Mouse (Mus musculus) left cerebral cortex, postnatal 4 days (tissue): Measurements from ENCODE around the gene Olfr875. TPM values are rescaled to one million over a fixed set of nuclear protein-coding genes. Genes with fewer than 3 reads are reported as not detected.
"Not testable (repeated sequence)": the region's sequence is repeated elsewhere in the genome, so short reads cannot be mapped to it uniquely, and the experiment has no call there.

Source experiments
- DNase-seq: peaks from one replicate; pipeline ENCODE4 v3.0.0-alpha.2; 2022
- intact Hi-C: fragments of 180-260 bp; cut with DNase I; formaldehyde crosslinking; loops from one replicate; pipeline ENCODE4 v1.15.1; 2025
- total RNA-seq, 2 experiments: library from RNA; stranded (reverse); gene quantifications; 2 replicates each; pipeline ENCODE4 v1.2.3; 2021

The Olfr875 gene
- not detected for total RNA-seq

- DNase-seq = no peak
- intact Hi-C loops = no loop called here
These were observed at the start of gene Olfr875 for GRCm38 (mm10) chr9:37771759-37772158. Gene Olfr875 (plus strand): TSS chr9:37771857.

- intact Hi-C loops = no loop called here
- no peak for DNase-seq
These were observed 37.3 kb upstream of the Olfr875 start for GRCm38 (mm10) chr9:37734310-37734709.

DNA sequence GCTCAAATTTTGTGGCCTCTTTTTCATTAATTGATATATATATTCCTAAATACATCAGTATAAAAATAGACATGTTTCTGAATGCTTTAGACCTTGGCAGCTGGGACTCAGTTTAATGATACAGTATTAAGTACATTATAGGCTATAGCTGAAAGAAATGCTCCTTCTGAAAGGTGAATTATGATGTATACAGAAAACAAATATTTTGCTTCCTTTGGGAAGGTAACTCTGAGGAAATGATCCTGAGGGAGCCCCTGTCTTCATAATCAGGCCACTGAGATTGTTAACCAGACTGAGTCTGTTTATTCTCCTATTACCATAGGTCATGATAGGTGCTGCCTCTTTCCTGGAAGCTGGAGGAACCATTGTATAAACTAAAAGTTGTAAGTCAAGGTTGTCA is 26.9 kb upstream of the Olfr875 start, which contains the start of gene Olfr874:
TSS of gene Olfr874 (plus strand) at position 301 of the 400 bp plus-strand sequence.
- intact Hi-C loops = no loop called here
- no peak for DNase-seq

GRCm38 (mm10) chr9:37750319-37751075 is 21.2 kb upstream of the Olfr875 start:
- no peak for DNase-seq

DNA sequence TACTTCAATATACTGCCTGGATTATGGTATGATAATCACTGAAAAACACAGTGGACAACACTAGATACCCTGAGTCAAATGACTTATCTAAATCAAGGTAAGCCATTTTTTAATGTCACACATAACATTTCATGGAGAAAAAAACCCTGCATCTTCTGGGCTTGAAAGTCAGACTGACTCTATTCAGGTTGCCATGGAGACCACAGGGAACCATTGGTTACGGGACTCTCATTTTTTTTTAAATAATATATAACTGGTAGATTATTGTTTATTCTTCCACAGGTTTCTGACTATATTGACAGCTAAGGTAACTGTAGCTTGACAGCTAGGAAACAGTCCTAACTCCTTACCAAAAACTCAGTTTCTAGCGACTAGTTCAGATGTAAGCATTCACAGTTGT is 20.2 kb upstream of the Olfr875 start:
- intact Hi-C loops = no loop called here
- no peak for DNase-seq

More at GRCm38 (mm10) chr9:37750319-37751075, 21.2 kb upstream of the Olfr875 start:
- intact Hi-C loops = no loop called here

DNA sequence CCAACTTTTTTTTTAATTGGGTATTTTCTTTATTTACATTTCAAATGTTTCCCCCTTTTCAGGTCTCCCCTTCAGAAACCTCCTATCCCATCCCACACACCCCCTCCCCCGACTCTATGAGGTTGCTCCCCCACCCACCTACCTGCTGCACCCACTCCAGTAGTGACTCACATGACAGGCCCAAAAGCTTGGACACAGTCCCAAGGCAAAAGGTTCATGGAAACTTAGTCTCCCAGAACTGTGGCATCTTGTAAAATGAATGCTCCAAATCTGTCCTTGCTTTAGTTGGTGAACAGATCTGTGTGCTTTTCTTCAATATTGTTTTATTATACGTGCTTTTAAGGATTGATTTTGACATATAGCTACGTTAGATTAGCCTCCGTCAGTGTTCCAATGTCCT is 19.7 kb upstream of the Olfr875 start:
- DNase-seq = no peak
- intact Hi-C loops = no loop called here

DNA sequence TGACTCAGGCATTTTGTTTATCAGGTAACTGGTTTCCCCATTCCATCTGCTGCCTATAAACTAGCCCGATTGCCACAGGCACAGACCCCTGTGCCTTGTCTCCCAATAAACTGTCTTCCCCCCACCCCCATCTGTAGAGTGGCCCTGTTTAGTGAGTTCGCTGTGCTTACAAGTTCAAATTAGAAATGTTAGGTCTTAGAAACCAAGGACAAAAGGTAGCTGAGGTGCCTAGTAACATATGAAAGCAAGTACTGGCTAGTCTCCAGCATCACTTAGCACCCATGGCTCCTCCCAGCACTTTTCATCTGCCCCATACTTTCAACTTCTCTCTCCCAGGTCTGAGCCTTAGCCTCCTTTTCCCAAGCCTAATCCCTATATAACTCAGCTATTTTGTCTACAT is 9.9 kb upstream of the Olfr875 start:
- intact Hi-C loops = no loop called here
- no peak for DNase-seq

DNA sequence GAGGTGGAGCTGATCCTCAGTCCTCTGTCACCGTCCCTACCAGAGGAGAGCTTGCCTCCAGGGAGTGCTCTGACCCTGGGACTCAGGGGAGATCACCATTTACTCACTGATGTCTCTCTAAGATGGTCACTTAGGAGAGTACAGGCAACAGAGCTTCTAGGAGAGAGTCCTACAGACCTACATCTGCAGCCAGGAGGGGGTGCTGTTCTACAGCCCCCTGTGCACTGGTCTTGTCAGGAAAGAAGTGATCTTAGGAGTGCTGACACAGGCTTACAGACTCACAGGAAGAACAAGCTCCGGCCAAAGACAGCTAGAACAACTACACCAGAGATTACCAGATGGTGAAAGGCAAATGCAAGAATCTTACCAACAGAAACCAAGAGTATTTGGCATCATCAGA is 9.1 kb upstream of the Olfr875 start:
- peak; percentile 26 for DNase-seq
- intact Hi-C loops = no loop called here

DNA sequence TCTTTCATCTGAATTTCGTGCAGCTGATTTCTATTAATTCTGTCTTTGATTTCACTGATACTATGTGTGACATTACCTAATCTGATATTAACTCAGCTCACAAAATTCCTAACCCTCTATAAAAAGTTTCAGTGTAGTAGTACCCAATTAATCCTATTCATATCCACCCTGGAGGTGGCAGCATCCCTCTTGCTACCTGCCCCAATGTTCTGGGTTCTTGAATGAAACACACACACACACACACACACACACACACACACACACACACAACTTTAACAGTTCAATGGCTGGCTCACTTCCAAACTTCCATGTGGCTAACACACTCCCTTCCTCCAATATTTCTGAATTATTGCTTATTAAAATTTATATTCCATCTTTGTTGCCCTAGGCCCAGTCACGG is 996 bp upstream of the Olfr875 start:
- intact Hi-C loops = no loop called here
- no peak for DNase-seq

DNA sequence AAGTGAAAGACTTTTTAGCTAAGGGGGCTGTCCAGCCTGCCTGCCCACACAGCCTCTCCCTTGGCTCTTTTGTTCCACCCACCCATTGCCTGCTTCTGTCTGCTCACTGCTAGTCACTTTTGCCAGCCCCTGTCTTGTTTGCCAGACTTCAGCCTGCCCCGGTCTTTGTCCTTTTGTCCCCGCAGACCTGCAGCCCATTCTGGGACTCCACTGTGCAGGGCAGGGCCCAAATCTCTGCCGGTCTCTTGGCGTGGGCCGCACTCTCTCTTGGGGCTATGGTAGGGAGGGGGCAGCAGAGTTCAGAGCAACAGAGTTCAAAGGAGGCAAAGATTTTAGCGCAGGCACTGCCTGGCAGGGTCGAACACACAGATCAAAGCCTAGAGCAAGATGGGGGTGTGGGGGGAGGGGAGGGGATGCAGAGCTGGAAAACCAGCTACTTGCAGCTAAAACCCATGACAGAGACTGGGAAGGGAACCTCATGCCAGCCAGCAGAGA is 11.2 kb downstream of the Olfr875 start:
- intact Hi-C loops = no loop called here
- peak; percentile 57 for DNase-seq

DNA sequence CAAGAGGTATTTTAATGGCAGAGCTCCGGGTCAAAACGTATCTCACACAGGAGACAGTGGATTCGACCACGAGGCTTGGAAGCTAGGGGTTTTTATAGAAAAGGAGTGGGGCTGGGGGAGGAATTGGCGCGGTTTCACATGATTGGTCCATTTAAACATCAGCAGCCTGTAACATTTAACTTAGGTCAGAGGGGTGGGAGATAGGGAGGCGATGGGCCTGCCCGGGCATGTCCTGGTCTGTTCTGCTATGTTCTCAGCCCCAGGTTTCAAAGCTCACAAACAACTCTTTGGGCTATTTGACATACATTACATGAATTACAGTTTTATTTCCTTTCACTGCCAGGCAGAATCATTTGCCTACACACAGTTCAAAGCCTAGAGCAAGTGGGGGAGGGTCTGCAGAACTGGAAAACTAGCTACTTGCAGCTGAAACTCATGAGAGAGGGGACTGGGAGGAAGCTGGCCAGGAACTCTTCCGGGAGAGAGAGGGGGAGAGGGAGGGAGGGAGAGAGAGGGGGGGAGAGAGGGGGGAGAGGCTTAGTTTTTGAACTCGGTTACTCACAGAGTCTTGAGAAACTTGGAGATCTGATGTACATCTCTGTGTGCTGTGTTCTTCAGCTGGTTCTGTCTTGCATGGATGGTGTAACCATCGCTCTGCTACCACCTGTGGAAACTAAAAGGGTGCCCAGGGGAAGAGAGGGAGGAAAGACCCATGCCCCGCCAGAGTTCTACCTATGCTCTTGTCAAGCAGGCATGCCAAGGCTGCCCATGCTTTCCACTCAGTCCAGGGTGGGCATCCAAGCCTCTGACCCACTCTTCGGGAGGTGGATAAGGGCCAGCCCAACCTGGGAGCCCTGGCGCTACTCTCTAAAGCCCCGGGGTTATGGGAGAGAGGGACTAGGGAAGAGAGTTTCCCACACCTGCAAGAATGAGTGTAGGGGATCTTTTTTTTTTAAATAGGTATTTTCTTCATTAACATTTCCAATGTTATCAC is 12.0 kb downstream of the Olfr875 start:
- DNase-seq, intact Hi-C loops: not testable (repeated sequence)

- intact Hi-C loops = no loop called here
These were observed 14.8 kb downstream of the Olfr875 start for GRCm38 (mm10) chr9:37786411-37786810.

DNA sequence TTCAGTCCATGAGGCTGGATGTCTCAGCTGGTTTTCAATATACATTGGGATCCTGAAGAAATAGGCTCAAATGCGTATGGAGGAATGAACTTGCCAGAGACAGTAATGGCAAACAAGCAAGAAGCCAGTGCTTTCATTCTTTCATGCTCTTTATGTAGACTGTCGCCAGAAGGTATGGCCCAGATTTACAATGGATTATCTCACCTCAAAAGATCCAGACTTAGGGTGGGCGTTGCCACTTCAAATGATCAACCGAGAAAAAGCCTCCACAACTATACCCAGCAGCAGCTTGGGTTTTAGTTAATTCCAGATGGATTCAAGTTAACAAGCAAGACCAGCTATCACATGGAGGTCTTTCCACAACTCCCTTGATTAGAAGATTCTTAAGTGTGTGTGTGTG is 30.4 kb downstream of the Olfr875 start:
- no peak for DNase-seq
- intact Hi-C loops = no loop called here

More at GRCm38 (mm10) chr9:37786411-37786810, 14.8 kb downstream of the Olfr875 start:
- no peak for DNase-seq

GRCm38 (mm10) chr9:37802731-37803130 is 31.1 kb downstream of the Olfr875 start, which contains the start of gene Olfr876:
Gene Olfr876 (plus strand): TSS chr9:37803031.
- intact Hi-C loops = no loop called here
- no peak for DNase-seq

- DNase-seq = no peak
- intact Hi-C loops = no loop called here
These were observed 35.6 kb downstream of the Olfr875 start for GRCm38 (mm10) chr9:37807235-37807634.

DNA sequence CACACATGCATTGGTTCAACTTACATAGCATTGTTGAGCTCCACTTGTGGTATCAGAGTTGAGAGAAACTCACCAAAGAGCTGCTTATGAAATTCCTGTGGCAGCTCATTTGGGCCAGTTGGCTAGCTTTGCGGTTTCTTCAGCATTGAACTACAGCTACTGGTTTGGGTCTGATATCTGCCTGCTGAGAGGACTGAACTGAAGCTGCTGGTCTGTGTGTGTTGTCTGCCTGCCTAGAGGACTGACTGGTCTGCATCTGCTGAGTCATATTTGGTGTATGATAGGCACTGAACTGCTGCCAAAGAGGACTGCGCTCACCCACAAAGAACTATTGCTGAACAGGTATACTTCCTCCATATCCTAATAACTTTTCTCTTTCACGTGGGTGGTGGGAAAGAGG is 36.8 kb downstream of the Olfr875 start:
- DNase-seq = no peak
- intact Hi-C loops = no loop called here

DNA sequence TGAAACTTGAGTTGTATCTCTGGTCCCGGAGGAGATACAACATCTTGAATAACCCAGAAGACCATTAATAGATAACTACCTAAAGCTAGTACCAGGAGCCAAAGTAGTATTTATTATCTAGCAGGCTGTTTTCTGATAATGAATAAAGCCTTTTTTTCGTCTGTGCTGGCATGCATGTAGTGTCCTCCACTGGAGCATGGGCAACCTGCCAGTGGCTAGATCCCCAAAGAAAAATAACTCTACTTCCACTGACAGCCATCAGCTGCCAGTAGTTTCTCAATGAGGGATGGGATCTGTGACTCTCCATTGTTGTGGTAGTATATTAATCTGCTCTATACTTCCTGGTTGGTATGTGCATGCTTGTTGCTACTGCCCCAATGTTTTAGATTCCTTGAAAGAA is 37.3 kb downstream of the Olfr875 start:
- peak; percentile 21 for DNase-seq
- intact Hi-C loops = no loop called here

DNA sequence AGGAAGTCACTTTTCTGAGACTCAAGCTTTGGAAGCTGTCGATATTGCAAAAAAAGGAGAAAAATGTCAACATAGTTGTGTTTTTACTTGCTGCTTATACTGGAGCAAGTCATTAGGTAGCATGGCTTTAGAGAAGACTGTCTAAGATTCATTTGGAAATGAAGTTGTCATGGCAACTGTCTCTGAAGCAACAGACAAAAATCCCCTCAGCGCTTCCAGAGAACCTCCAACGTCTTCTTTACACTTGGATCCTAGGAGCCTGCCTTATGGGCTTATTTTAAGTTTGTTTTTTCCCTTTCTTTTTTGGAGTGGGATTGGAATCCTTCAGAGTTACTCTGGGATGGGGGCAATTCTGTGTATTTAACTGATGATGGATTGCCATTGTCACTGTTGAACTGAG is 43.0 kb downstream of the Olfr875 start:
- DNase-seq = no peak
- intact Hi-C loops = no loop called here
